Mouse (Mus musculus): ENCODE measurements at regions not wholly inside any gene's neighbourhood (a gene's known extent, or its start where the extent isn't known, plus 50 kb on each side); places are given as distances from the start of the nearest gene placed in this dataset.

- Histone ChIP-seq H3K27ac (ENCODE audit: control insufficient read depth, insufficient read depth, low read length) (no peak overlapping the region), H3K4me3 (ENCODE audit: control insufficient read depth, insufficient read depth, low read length) (no peak overlapping the region), H3K27me3 (ENCODE audit: control insufficient read depth, insufficient read depth, low read length) (no peaks in the 10 kb centered on the region), H3K4me1 (replicated peaks; ENCODE audit: control insufficient read depth, insufficient read depth, low read length) (no peaks in the 10 kb centered on the region), H3K36me3 (ENCODE audit: control insufficient read depth, insufficient read depth, low read length) (no peaks in the 10 kb centered on the region)
- WGBS: 89% methylated on average over 8 of the region's 8 CpGs
- no peak for TF ChIP-seq CTCF (IDR thresholded peaks at IDR 0.05; ENCODE audit: borderline replicate concordance, control insufficient read depth, extremely low read depth, insufficient read depth, low read length, poor library complexity)
- no peak for TF ChIP-seq POLR2A (IDR thresholded peaks at IDR 0.05; ENCODE audit: control insufficient read depth, extremely low read depth, insufficient read depth, low read length, poor library complexity)
- DNase-seq: no peak
Observed at GRCm38 (mm10) chr2:77333394-77334079, 53.1 kb upstream of the Sestd1 start.

All from thymus, adult 2 months (tissue).